Mouse (Mus musculus) olfactory bulb, adult 2 months (tissue): ENCODE measurements around the gene Kitl.

ENCODE experiments used
- CTCF ChIP-seq: fragments of 200-500 bp; IDR thresholded peaks from 2 replicates; pipeline ENCODE4 v1.5.1; 2012; ENCODE audit warnings: low read depth, mild to moderate bottlenecking, low read length, moderate library complexity; ENCODE audit not compliant: insufficient read depth
- POLR2A ChIP-seq: fragments of 200-500 bp; IDR thresholded peaks from 2 replicates; pipeline ENCODE4 v1.6.1; 2012; ENCODE audit warnings: mild to moderate bottlenecking, low read depth, low read length, moderate library complexity; ENCODE audit not compliant: insufficient read depth

DNA sequence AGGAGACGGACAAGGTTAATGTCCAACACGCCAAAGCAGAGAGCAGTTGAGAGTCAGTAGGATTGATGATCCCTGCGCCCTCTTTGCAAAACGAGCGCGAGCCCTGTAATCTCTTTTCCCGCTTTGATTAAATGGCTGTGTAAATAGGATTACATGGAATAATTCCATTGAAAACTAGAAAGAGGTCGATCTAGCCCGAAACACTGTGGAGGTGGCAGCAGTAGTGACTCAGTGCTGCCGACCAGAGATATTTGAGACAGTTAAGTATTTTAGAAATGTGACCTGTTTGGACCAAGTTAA lies 2.3 kb downstream of the Kitl start:
- TF ChIP-seq CTCF (no peak), POLR2A (no peak)
